Mouse (Mus musculus): Measurements from ENCODE around the gene Cars2. TPM values are rescaled to one million over a fixed set of nuclear protein-coding genes. Genes with fewer than 3 reads are reported as not detected.

The Cars2 gene
- total and polyA plus RNA-seq, 3 experiments = 45.6 to 67.1 (median 46.4) TPM

GRCm38 (mm10) chr8:11593222-11593884, 42.8 kb upstream of the Cars2 start:
- Histone ChIP-seq H3K79me2 (replicated peaks; ENCODE audit: control insufficient read depth, extremely low read depth, insufficient read depth, poor library complexity, severe bottlenecking) (no peaks in the 10 kb centered on the region), H3K27ac (ENCODE audit: insufficient read depth, low read depth) (no peak overlapping the region)
- no peak for DNase-seq (ENCODE audit: extremely low read depth)

GRCm38 (mm10) chr8:11592296-11592695, 41.7 kb upstream of the Cars2 start:
- Histone ChIP-seq H3K27ac (ENCODE audit: insufficient read depth, low read depth) (no peak overlapping the region), H3K4me2 (ENCODE audit: insufficient read depth, low read depth, poor library complexity, severe bottlenecking) (no peak overlapping the region), H3K9me3 (replicated peaks; ENCODE audit: low read length) (peaks cover 6% of the 10 kb centered on the region), H3K4me1 (ENCODE audit: control insufficient read depth in 1 of 2, insufficient read depth in 2 of 2) (peaks cover 4 to 6% of the 10 kb centered on the region in 2 experiments; a peak in 3 of 4 replicates), H3K9ac (ENCODE audit: insufficient read depth, low read depth) (no peak overlapping the region), H3K36me3 (replicated peaks in 1 of 2; ENCODE audit: control insufficient read depth in 1 of 2, insufficient read depth in 1 of 2, low read length in 1 of 2) (no peaks in the 10 kb centered on the region), H3K27me3 (replicated peaks) (no peaks in the 10 kb centered on the region), H3K79me2 (replicated peaks; ENCODE audit: control insufficient read depth, extremely low read depth, insufficient read depth, poor library complexity, severe bottlenecking) (no peaks in the 10 kb centered on the region), H3K4me3 (replicated peaks in 1 of 3; ENCODE audit: low read depth in 2 of 3, low read length in 2 of 3, poor library complexity in 1 of 3) (no peak overlapping the region)
- dilution Hi-C loops (cut with MboI; ENCODE audit: extremely low pct_ligation_motif_present, extremely low pct_unique_long_range_greater_than_20kb, low sequenced_read_pairs) = no loop called here
- in situ Hi-C loops (cut with MboI; ENCODE audit: low pct_ligation_motif_present, low pct_unique_long_range_greater_than_20kb, low sequenced_read_pairs) = no loop called here
- TF ChIP-seq USF2 (conservative IDR thresholded peaks at IDR 0.05; ENCODE audit: low read depth, low read length) (no peak), CTCF (conservative IDR thresholded peaks at IDR 0.05 in 1 of 2, IDR thresholded peaks at IDR 0.05 in 1 of 2; ENCODE audit: low read depth in 2 of 2, low read length in 2 of 2) (no peak), POLR2AphosphoS2 (IDR thresholded peaks at IDR 0.05; ENCODE audit: low read depth, low read length) (no peak), ZMIZ1 (IDR thresholded peaks at IDR 0.05; ENCODE audit: low read depth, low read length) (no peak), UBTF (IDR thresholded peaks at IDR 0.05; ENCODE audit: low read depth, low read length) (no peak), ZNF384 (IDR thresholded peaks at IDR 0.05; ENCODE audit: low read depth, low read length) (no peak), JUN (IDR thresholded peaks at IDR 0.05; ENCODE audit: insufficient read depth, low read depth, low read length) (no peak), EP300 (IDR thresholded peaks at IDR 0.05; ENCODE audit: low read length) (no peak), TBP (conservative IDR thresholded peaks at IDR 0.05; ENCODE audit: low read depth, low read length) (no peak), PAX5 (IDR thresholded peaks at IDR 0.05; ENCODE audit: low read length) (no peak), MAX (IDR thresholded peaks at IDR 0.05; ENCODE audit: low read length) (no peak), NELFE (IDR thresholded peaks at IDR 0.05; ENCODE audit: low read depth, low read length) (no peak), MYC (IDR thresholded peaks at IDR 0.05; ENCODE audit: low read depth, low read length) (no peak), JUND (conservative IDR thresholded peaks at IDR 0.05; ENCODE audit: low read depth, low read length) (no peak)
- DNase-seq (ENCODE audit: extremely low read depth) = no peak

More at GRCm38 (mm10) chr8:11593222-11593884, 42.8 kb upstream of the Cars2 start:
- Histone ChIP-seq H3K9me3 (replicated peaks; ENCODE audit: low read length) (peaks cover 6% of the 10 kb centered on the region), H3K4me2 (ENCODE audit: insufficient read depth, low read depth, poor library complexity, severe bottlenecking) (no peak overlapping the region), H3K9ac (ENCODE audit: insufficient read depth, low read depth) (no peak overlapping the region), H3K4me3 (replicated peaks in 1 of 3; ENCODE audit: low read depth in 2 of 3, low read length in 2 of 3, poor library complexity in 1 of 3) (no peak overlapping the region), H3K27me3 (replicated peaks) (no peaks in the 10 kb centered on the region), H3K4me1 (ENCODE audit: control insufficient read depth in 1 of 2, insufficient read depth in 2 of 2) (peaks cover 4 to 6% of the 10 kb centered on the region in 2 experiments; a peak in 3 of 4 replicates), H3K36me3 (replicated peaks in 1 of 2; ENCODE audit: control insufficient read depth in 1 of 2, insufficient read depth in 1 of 2, low read length in 1 of 2) (no peaks in the 10 kb centered on the region)
- in situ Hi-C loops (cut with MboI; ENCODE audit: low pct_ligation_motif_present, low pct_unique_long_range_greater_than_20kb, low sequenced_read_pairs) (no loop called here), dilution Hi-C loops (cut with MboI; ENCODE audit: extremely low pct_ligation_motif_present, extremely low pct_unique_long_range_greater_than_20kb, low sequenced_read_pairs) (no loop called here)
- TF ChIP-seq JUND (conservative IDR thresholded peaks at IDR 0.05; ENCODE audit: low read depth, low read length) = no peak
- no peak for TF ChIP-seq EP300 (IDR thresholded peaks at IDR 0.05; ENCODE audit: low read length)
- no peak for TF ChIP-seq UBTF (IDR thresholded peaks at IDR 0.05; ENCODE audit: low read depth, low read length)
- TF ChIP-seq CHD1 (IDR thresholded peaks at IDR 0.05; ENCODE audit: low read depth, low read length) = no peak
- no peak for TF ChIP-seq RCOR1 (conservative IDR thresholded peaks at IDR 0.05; ENCODE audit: low read depth, low read length)
- no peak for TF ChIP-seq NRF1 (IDR thresholded peaks at IDR 0.05; ENCODE audit: low read depth, low read length)
- no peak for TF ChIP-seq PAX5 (IDR thresholded peaks at IDR 0.05; ENCODE audit: low read length)
- TF ChIP-seq HCFC1 (IDR thresholded peaks at IDR 0.05; ENCODE audit: low read depth, low read length) = no peak
- no peak for TF ChIP-seq POLR2AphosphoS2 (IDR thresholded peaks at IDR 0.05; ENCODE audit: low read depth, low read length)
- TF ChIP-seq SMC3 (IDR thresholded peaks at IDR 0.05; ENCODE audit: low read depth, low read length) = no peak
- no peak for TF ChIP-seq MAZ (IDR thresholded peaks at IDR 0.05; ENCODE audit: low read depth, low read length)
- no peak for TF ChIP-seq CHD2 (IDR thresholded peaks at IDR 0.05; ENCODE audit: low read length)

All from CH12.LX (cell line).